Mouse (Mus musculus): ENCODE results near the gene Mau2. TPM values are rescaled to one million over a fixed set of nuclear protein-coding genes. Genes with fewer than 3 reads are reported as not detected.
"Not testable (repeated sequence)": the region's sequence is repeated elsewhere in the genome, so short reads cannot be mapped to it uniquely, and the experiment has no call there.

Gene Mau2
- total RNA-seq, 1 experiment from 2014 or later, result 73.9 TPM

GRCm38 (mm10) chr8:70023596-70023995 is 18.9 kb downstream of the Mau2 start:
- no peak for DNase-seq

- no peak for DNase-seq
Observed at GRCm38 (mm10) chr8:70015017-70015416, 27.5 kb downstream of the Mau2 start.

GRCm38 (mm10) chr8:70012763-70013162 is 29.8 kb downstream of the Mau2 start:
- no peak for DNase-seq

- no peak for DNase-seq
Observed at GRCm38 (mm10) chr8:70012350-70012749, 30.2 kb downstream of the Mau2 start.

- not testable (repeated sequence) for DNase-seq
Observed at GRCm38 (mm10) chr8:70010796-70011195, 31.7 kb downstream of the Mau2 start.

GRCm38 (mm10) chr8:70005178-70005577 is 37.4 kb downstream of the Mau2 start:
- DNase-seq, result no peak

GRCm38 (mm10) chr8:70004345-70004744 is 38.2 kb downstream of the Mau2 start:
- DNase-seq, result no peak

GRCm38 (mm10) chr8:70003204-70003657 is 39.3 kb downstream of the Mau2 start:
- DNase-seq, result no peak

- not testable (repeated sequence) for DNase-seq
Observed at GRCm38 (mm10) chr8:70001892-70002191, 40.7 kb downstream of the Mau2 start.

- DNase-seq, result peak; percentile 45
Observed at GRCm38 (mm10) chr8:70001176-70001891, 41.2 kb downstream of the Mau2 start.

- no peak for DNase-seq
Observed at GRCm38 (mm10) chr8:70000226-70000625, 42.3 kb downstream of the Mau2 start.

- DNase-seq, result no peak
Observed at GRCm38 (mm10) chr8:69999236-69999635, 43.3 kb downstream of the Mau2 start.

- DNase-seq, result no peak
Observed at GRCm38 (mm10) chr8:69998706-69999105, 43.8 kb downstream of the Mau2 start.

GRCm38 (mm10) chr8:69996589-69997285 is 45.8 kb downstream of the Mau2 start:
- no peak for DNase-seq

- peak; percentile 99 for DNase-seq
Observed at GRCm38 (mm10) chr8:69995776-69996588, 46.6 kb downstream of the Mau2 start, which contains the start of gene Gatad2a. Gatad2a (minus strand) TSS chr8:69996384.

GRCm38 (mm10) chr8:69995422-69995775 is 47.1 kb downstream of the Mau2 start:
- no peak for DNase-seq

GRCm38 (mm10) chr8:69988936-69989335 is 53.6 kb downstream of the Mau2 start:
- DNase-seq, result not testable (repeated sequence)

GRCm38 (mm10) chr8:69987744-69988143 is 54.8 kb downstream of the Mau2 start:
- DNase-seq, result no peak

GRCm38 (mm10) chr8:69984876-69985553 is 57.5 kb downstream of the Mau2 start:
- DNase-seq, result no peak

GRCm38 (mm10) chr8:69978456-69978855 is 64.1 kb downstream of the Mau2 start:
- DNase-seq, result no peak

GRCm38 (mm10) chr8:69974806-69975205 is 67.7 kb downstream of the Mau2 start:
- DNase-seq, result no peak

- DNase-seq, result peak; percentile 98
Observed at GRCm38 (mm10) chr8:69974194-69974614, 68.3 kb downstream of the Mau2 start.
